In genomic region chr2:34193276-34193675, GRCm38 (mm10) we compare ENCODE assay signal across 16 mouse cellular contexts.
DNase-seq lines count a peak whose midpoint lies in the region; ATAC-seq and TF ChIP-seq lines count a peak whose summit lies in the region.
"Had no signal": no experiment of that assay in that cellular context is flagged by ENCODE, and none has a peak within 500 bp of the region (broad histone marks: within the 10 kb centered on the region; RNA-seq: fewer than 3 reads in every experiment).

No protein-coding gene starts in this region.

- no peak for ATAC-seq in forebrain, embryonic 12.5 days (ENCODE audit: low FRiP score)
- ATAC-seq in forebrain, embryonic 11.5 days (replicated peaks; ENCODE audit: low FRiP score), result no peak
- ATAC-seq in forebrain, postnatal 0 days, result no peak

- 0 out of 2 replicates have a peak, but pooled peaks cover 3% of the 10 kb centered on the region for H3K27me3 ChIP-seq in forebrain, embryonic 12.5 days
- no peaks in the 10 kb centered on the region for H3K27me3 ChIP-seq in forebrain, embryonic 11.5 days (ENCODE audit: control insufficient read depth, insufficient read depth, low read length)
- H3K27me3 ChIP-seq in forebrain, postnatal 0 days (ENCODE audit: insufficient read depth, low read length), result no peaks in the 10 kb centered on the region
- H3K27me3 ChIP-seq: embryonic facial prominence, embryonic 12.5 days; stomach, embryonic 15.5 days had no signal

- no peaks in the 10 kb centered on the region for H3K9me3 ChIP-seq in forebrain, embryonic 12.5 days
- no peaks in the 10 kb centered on the region for H3K9me3 ChIP-seq in forebrain, embryonic 11.5 days (ENCODE audit: control insufficient read depth, low read length)
- no peaks in the 10 kb centered on the region for H3K9me3 ChIP-seq in forebrain, postnatal 0 days (ENCODE audit: low read length)
- H3K9me3 ChIP-seq: embryonic facial prominence, embryonic 12.5 days; heart, embryonic 10.5 days; stomach, embryonic 15.5 days had no signal

- WGBS in forebrain, embryonic 12.5 days, result 66% methylated on average over 5 of the region's 5 CpGs
- WGBS in forebrain, embryonic 11.5 days, result 74% methylated on average over 5 of the region's 5 CpGs
- whole genome bisulfite sequencing in forebrain, postnatal 0 days, result 30% methylated on average over 5 of the region's 5 CpGs
- WGBS in olfactory bulb, adult 2 months, result 22% methylated on average over 5 of the region's 5 CpGs

- no peaks in the 10 kb centered on the region for H3K36me3 ChIP-seq in forebrain, embryonic 12.5 days (replicated peaks)
- H3K36me3 ChIP-seq in forebrain, embryonic 11.5 days (ENCODE audit: control insufficient read depth, insufficient read depth, low read length), result no peaks in the 10 kb centered on the region
- H3K36me3 ChIP-seq in forebrain, postnatal 0 days (ENCODE audit: insufficient read depth), result no peaks in the 10 kb centered on the region
- H3K36me3 ChIP-seq: embryonic facial prominence, embryonic 12.5 days; stomach, embryonic 15.5 days had no signal

- H3K9ac ChIP-seq in forebrain, embryonic 12.5 days, result no peak overlapping the region
- H3K9ac ChIP-seq in forebrain, embryonic 11.5 days (ENCODE audit: low read length), result no peak overlapping the region
- H3K9ac ChIP-seq in forebrain, postnatal 0 days, result no peak overlapping the region
- H3K9ac ChIP-seq: embryonic facial prominence, embryonic 12.5 days; stomach, embryonic 15.5 days had no signal

- peak overlapping the region; percentile 63; the same call in 1 of the 2 replicates for H3K27ac ChIP-seq in forebrain, embryonic 12.5 days
- no peak overlapping the region for H3K27ac ChIP-seq in forebrain, embryonic 11.5 days (ENCODE audit: low read depth, low read length)
- H3K27ac ChIP-seq in forebrain, postnatal 0 days (ENCODE audit: low read depth, low read length), result 0 out of 2 replicates have a peak overlapping the region, but pooled peaks have one; percentile 15
- H3K27ac ChIP-seq in olfactory bulb, adult 2 months (ENCODE audit: insufficient read depth, low read depth, low read length), result peak overlapping the region; percentile 70; the same call in 1 of the 2 replicates
- H3K27ac ChIP-seq: embryonic facial prominence, embryonic 12.5 days; heart, embryonic 10.5 days; stomach, embryonic 15.5 days had no signal

- peaks cover 25% of the 10 kb centered on the region for H3K4me1 ChIP-seq in forebrain, embryonic 12.5 days
- peaks cover 8% of the 10 kb centered on the region for H3K4me1 ChIP-seq in forebrain, embryonic 11.5 days (replicated peaks; ENCODE audit: control insufficient read depth, insufficient read depth, low read length)
- H3K4me1 ChIP-seq in forebrain, postnatal 0 days (ENCODE audit: insufficient read depth), result no peaks in the 10 kb centered on the region; the same call in 1 of the 2 replicates
- peaks cover 14% of the 10 kb centered on the region for H3K4me1 ChIP-seq in olfactory bulb, adult 2 months (ENCODE audit: control insufficient read depth, insufficient read depth, low read length)
- H3K4me1 ChIP-seq: stomach, embryonic 15.5 days had no signal

- no peak for DNase-seq in forebrain, embryonic 11.5 days (ENCODE audit: low spot score)
- DNase-seq in right cerebral cortex, adult 2 months (ENCODE audit: low spot score in 2 of 2), result peak; percentile 20 to 35
- DNase-seq in right cerebral cortex, postnatal 14 days, result no peak
- no peak for DNase-seq in forebrain, postnatal 0 days
- no peak for DNase-seq in embryo, embryonic 10.5 days (ENCODE audit: low spot score)
- DNase-seq in kidney, postnatal 4 days, result no peak
- DNase-seq: kidney, postnatal 10 days; layer of hippocampus, postnatal 36 days; retina, postnatal 1 day had no signal

- no peak for TF ChIP-seq POLR2A in olfactory bulb, adult 2 months (IDR thresholded peaks at IDR 0.05; ENCODE audit: insufficient read depth, low read depth, low read length)

- no peak overlapping the region for H3K4me3 ChIP-seq in forebrain, embryonic 12.5 days (replicated peaks)
- H3K4me3 ChIP-seq in forebrain, embryonic 11.5 days (ENCODE audit: low read depth, low read length), result no peak overlapping the region
- no peak overlapping the region for H3K4me3 ChIP-seq in forebrain, postnatal 0 days (ENCODE audit: low read depth, low read length)
- no peak overlapping the region for H3K4me3 ChIP-seq in olfactory bulb, adult 2 months (ENCODE audit: insufficient read depth, low read depth, low read length)
- H3K4me3 ChIP-seq: embryonic facial prominence, embryonic 12.5 days; heart, embryonic 10.5 days; myocyte; stomach, embryonic 15.5 days had no signal

- no peak for TF ChIP-seq CTCF in forebrain, postnatal 0 days (IDR thresholded peaks at IDR 0.05; ENCODE audit: low read depth)
- TF ChIP-seq CTCF in olfactory bulb, adult 2 months (IDR thresholded peaks at IDR 0.05; ENCODE audit: insufficient read depth, low read depth, low read length), result no peak

- H3K4me2 ChIP-seq in forebrain, embryonic 12.5 days, result no peak overlapping the region
- no peak overlapping the region for H3K4me2 ChIP-seq in forebrain, embryonic 11.5 days (ENCODE audit: low read depth, low read length, severe bottlenecking)
- no peak overlapping the region for H3K4me2 ChIP-seq in forebrain, postnatal 0 days (ENCODE audit: low read depth)
- H3K4me2 ChIP-seq: embryonic facial prominence, embryonic 12.5 days; liver, embryonic 11.5 days; stomach, embryonic 15.5 days had no signal

Comparison
In these comparisons a context has a peak if more than half of its experiments do, and no peak if none do; other contexts are left out.
1. DNase-seq: peak in right cerebral cortex, adult 2 months (2 of 2); none in forebrain, embryonic 11.5 days (single experiment), right cerebral cortex, postnatal 14 days (single experiment), forebrain, postnatal 0 days (single experiment), embryo, embryonic 10.5 days (single experiment) and kidney, postnatal 4 days (0 of 2).